Mouse (Mus musculus) liver, postnatal 0 days (tissue): ENCODE data around the gene Cntn5.

ENCODE experiments used
- CTCF ChIP-seq: sonication (generic); IDR thresholded peaks from 2 replicates; pipeline ENCODE4 v1.5.1; 2016; ENCODE audit warnings: antibody characterized with exemption, low read depth
- EP300 ChIP-seq: IDR thresholded peaks from 2 replicates; pipeline ENCODE4 v1.6.1; 2016; ENCODE audit warnings: antibody characterized with exemption, low read depth, mild to moderate bottlenecking

DNA sequence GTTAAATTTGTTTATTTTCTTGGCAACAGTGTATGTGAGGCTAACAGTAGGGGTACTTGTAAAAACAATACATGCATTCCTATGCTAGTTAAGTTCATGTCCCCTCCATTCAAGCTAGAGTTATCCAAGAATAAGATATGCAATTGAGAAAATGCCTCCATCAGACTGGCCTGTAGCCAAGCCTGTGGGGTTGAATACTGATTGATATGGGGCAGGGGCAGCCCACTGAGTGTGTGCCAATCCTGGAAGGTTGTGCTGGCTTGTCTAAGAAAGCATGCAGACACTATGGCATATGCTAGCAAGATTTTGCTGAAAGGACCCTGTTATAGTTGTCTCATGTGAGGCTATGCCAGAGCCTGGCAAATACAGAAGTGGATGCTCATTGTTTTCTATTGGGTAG, 1196.8 kb downstream of the Cntn5 start:
- TF ChIP-seq CTCF (no peak), EP300 (no peak)
